9 mouse cellular contexts compared by ENCODE assay signal in genomic region chr2:104466908-104467616, GRCm38 (mm10). TPM values are rescaled to one million over a fixed set of nuclear protein-coding genes. Genes with fewer than 3 reads are reported as not detected.
A peak's percentile ranks its signal among the peaks of the same experiment; 100 is the strongest.
DNase-seq lines count a peak whose midpoint lies in the region; ATAC-seq lines count a peak whose summit lies in the region.
"Had no signal": no experiment of that assay in that cellular context is flagged by ENCODE, and none has a peak within 500 bp of the region (broad histone marks: within the 10 kb centered on the region; RNA-seq: fewer than 3 reads in every experiment).

No protein-coding gene starts in this region.

- H3K27ac ChIP-seq in intestine, embryonic 16.5 days (ENCODE audit: low read length): no peak overlapping the region

- no peak overlapping the region for H3K9ac ChIP-seq in intestine, embryonic 16.5 days (ENCODE audit: low read depth, low read length)

- no peaks in the 10 kb centered on the region for H3K27me3 ChIP-seq in intestine, embryonic 16.5 days (replicated peaks; ENCODE audit: control insufficient read depth, insufficient read depth, low read length)

- peak; percentile 97 for DNase-seq in heart, adult 11 months
- no peak for DNase-seq in heart, postnatal 25 days (ENCODE audit: low spot score)
- peak; percentile 32 for DNase-seq in embryo, embryonic 10.5 days (ENCODE audit: low spot score)
- DNase-seq in gastrocnemius, postnatal 25 days: peak; percentile 58
- DNase-seq in layer of hippocampus, postnatal 25 days (ENCODE audit: extremely low spot score in 1 of 2, low spot score in 1 of 2): no peak
- DNase-seq in urinary bladder, postnatal 4 days (ENCODE audit: low spot score in 2 of 2): no peak
- DNase-seq: kidney, adult 8-10 months; lung, postnatal 10 days had no signal

- H3K4me3 ChIP-seq in intestine, embryonic 16.5 days (ENCODE audit: low read length): no peak overlapping the region

- H3K4me2 ChIP-seq in intestine, embryonic 16.5 days (ENCODE audit: low read depth, low read length): no peak overlapping the region

- peaks cover 9% of the 10 kb centered on the region for H3K4me1 ChIP-seq in intestine, embryonic 16.5 days (ENCODE audit: control insufficient read depth, insufficient read depth, low read length)

- intact Hi-C loops in heart, postnatal 25 days (cut with DNase I): no loop called here

- H3K36me3 ChIP-seq in intestine, embryonic 16.5 days (ENCODE audit: control insufficient read depth, insufficient read depth, low read length): no peaks in the 10 kb centered on the region

- ATAC-seq in intestine, embryonic 16.5 days: peak; percentile 52

- H3K9me3 ChIP-seq in intestine, embryonic 16.5 days (ENCODE audit: control insufficient read depth, low read length): no peaks in the 10 kb centered on the region

- WGBS in intestine, embryonic 16.5 days: 54% methylated on average over 9 of the region's 9 CpGs

RNA-seq across cellular contexts. Expression of gene Hipk3, which starts 27.2 kb away (rescaled TPM):
- total RNA-seq in heart, postnatal 25 days (2021): 100 to 1,000 TPM; 202 to 215 TPM
- 100 to 1,000 TPM; 158 to 199 TPM for total RNA-seq in gastrocnemius, postnatal 25 days (2021)
- 7.6 and 9.7 TPM in 2 replicates for polyA plus RNA-seq in intestine, embryonic 16.5 days (2015; fragmentation: Nextera tagmentation; extraction: Ambion mirVana)
- 10 to 100 TPM; 58.8 to 60.0 TPM for total RNA-seq in layer of hippocampus, postnatal 25 days (2021)

RNA-seq across cellular contexts. Expression of gene D430041D05Rik, which starts 56.2 kb away (rescaled TPM):
- total RNA-seq in heart, postnatal 25 days (2021): under 1 TPM; 0.03 TPM
- total RNA-seq in gastrocnemius, postnatal 25 days (2021): 1 to 10 TPM in 1 of 2 experiments, under 1 TPM in 1; 0.54 to 1.5 TPM
- 0.10 and 0.12 TPM in 2 replicates for polyA plus RNA-seq in intestine, embryonic 16.5 days (2015; fragmentation: Nextera tagmentation; extraction: Ambion mirVana)
- total RNA-seq in layer of hippocampus, postnatal 25 days (2021): 10 to 100 TPM; 87.9 to 95.4 TPM

Comparison
In these comparisons a context has a peak if more than half of its experiments do, and no peak if none do; other contexts are left out.
1. DNase-seq: peak in heart, adult 11 months (single experiment), embryo, embryonic 10.5 days (single experiment) and gastrocnemius, postnatal 25 days (single experiment); none in heart, postnatal 25 days (single experiment), layer of hippocampus, postnatal 25 days (0 of 2) and urinary bladder, postnatal 4 days (0 of 2).
2. RNA of gene D430041D05Rik, which starts 56.2 kb away (total RNA-seq): 87.9 to 95.4 TPM in layer of hippocampus, postnatal 25 days; 0.54 to 1.5 TPM in gastrocnemius, postnatal 25 days and 0.03 TPM in heart, postnatal 25 days; every median in the first group is over 10 times any median in the second.